Mouse (Mus musculus): ENCODE measurements at regions not wholly inside any gene's neighbourhood (a gene's known extent, or its start where the extent isn't known, plus 50 kb on each side); places are given as distances from the start of the nearest gene placed in this dataset.

DNA sequence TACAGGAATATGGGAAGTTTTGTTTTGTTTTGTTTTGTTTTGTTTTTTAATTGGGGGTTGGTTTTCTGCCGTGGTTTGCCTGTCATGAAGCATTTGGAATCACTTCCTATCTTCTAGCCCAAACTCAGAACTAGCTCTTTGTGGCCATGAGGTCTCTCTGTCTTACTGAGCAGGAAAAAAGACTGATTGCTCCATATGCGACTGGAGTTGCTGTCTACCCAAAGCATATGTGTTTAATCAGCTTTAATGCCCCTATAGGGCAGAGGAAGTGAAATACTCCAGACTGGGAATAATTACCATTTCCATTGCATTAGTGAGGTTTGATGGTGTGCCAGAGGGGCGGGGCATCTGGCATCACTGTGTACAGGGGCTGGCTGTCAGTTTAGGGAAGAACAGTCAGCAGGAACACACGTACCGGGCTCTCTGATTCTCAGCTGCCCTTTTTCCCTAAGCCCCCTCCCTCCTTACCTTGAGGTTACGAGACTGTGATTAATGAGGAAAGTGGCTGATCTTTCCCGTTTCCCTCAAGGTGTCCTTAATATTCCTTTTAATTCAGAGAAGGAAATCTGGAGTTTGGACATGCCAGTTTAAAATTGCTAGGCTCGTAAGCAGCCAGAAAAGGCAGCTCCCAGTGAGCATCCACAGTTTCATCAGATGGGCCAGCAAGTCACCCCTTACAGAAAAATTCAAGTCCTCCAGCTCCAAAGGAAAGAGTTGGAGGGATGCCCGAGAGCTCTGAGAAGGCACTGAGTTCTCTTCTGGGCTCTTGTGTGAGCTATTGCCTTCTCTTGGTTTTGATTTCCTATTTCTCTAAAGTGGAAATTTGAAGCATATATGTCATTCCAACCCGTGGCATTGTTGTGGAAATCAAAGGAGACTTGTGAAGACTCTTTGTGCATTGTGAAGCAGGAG lies 2482.1 kb upstream of the 5930422O12Rik start:
- DNase-seq (ENCODE audit: low spot score in 2 of 2), result no peak

DNA sequence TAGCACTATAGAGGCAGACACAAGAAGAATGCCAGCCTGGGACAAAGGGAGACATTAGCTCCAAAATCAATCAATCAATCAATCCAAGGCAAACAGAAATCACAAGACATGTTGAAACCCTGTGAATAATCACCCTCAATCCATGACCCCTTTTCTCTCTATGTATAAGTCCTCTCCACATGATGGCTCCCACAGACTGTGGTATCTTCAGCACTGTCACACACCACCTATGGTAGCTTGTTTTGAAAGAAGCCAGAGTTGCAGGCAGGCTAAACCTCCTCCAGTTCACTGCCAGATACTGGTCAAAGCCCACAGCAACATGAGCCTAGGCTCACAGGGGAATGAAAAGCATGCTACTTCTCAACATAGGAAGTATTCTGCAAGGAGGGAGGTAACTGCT lies 2475.7 kb upstream of the 5930422O12Rik start:
- no peak for DNase-seq (ENCODE audit: low spot score in 2 of 2)

DNA sequence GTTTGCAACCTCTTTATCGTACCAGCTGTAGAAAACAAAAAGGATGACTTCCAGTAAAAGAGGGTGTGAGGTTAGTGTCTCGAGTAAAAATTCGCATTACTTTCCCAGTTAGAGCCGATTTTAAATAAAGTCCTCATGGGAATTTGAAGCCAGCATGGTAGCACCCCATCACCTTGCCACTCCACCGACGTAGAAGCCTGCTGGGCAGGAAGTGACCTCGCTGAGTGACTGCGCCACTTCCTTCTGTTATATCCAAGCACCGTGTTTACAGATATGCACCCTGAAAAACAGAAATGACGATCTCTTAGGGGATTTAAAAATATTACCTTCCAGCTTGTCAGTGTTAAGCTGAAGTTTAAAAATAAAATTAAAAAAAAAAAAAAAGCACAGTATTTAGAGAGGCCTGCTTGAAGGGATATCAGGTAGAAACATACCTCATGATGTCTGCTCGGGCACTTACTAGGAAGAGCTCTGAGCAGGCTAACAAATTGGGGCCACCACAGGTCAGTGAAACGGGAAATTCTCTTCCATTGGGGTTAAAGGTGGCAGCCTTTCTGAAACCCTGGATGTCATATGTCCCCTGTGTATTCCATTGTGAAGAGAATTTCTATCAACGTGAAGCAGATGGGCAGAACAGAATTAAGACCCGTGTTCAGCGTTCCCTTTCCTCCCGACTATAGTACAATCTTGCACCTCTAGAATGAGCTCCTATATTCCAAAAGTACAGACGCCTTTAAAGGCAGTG lies 2468.9 kb upstream of the 5930422O12Rik start:
- DNase-seq (ENCODE audit: low spot score in 2 of 2), result no peak

DNA sequence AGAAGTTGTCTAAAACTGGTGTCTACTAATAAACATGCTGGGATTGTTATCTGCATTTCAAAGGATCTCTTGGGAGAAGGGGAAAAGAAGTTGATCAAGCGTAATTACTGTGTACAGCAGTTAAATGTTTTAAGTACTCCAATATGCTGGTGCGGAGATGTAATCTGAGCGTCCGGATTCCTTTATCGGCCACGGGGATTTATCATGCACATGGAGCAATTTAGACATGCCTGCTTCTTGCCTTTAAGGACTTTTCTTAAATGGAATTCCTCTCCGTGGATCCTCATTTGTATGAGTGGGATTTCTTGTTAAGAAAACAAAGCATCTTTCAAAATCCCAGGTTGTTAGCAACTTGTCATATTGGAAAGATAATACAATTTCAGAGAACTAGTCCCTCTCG lies 2468.0 kb upstream of the 5930422O12Rik start:
- DNase-seq (ENCODE audit: low spot score in 2 of 2), result no peak

DNA sequence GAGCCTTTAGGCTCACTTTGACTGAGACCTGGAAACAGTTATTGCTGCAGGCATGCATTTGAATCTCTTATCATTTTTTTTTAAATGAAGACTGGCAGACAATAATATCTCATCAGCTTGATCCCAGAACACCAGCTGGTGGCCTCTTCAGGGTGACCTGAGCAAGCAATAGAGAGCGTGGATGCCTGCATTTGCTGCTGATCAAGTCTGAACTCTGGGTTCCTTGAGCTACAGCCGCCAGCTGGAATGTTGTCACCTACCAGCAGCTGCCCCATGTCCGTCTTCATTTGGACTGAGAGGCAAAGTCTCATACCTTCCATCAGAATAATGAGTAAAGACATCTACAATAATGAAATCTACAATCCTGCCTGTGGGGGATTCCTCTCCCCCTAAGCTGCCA lies 2466.3 kb upstream of the 5930422O12Rik start:
- DNase-seq (ENCODE audit: low spot score in 2 of 2), result no peak

GRCm38 (mm10) chr8:30982814-30983213 lies 2445.7 kb upstream of the 5930422O12Rik start:
- DNase-seq (ENCODE audit: low spot score in 2 of 2), result no peak

GRCm38 (mm10) chr8:30988051-30988450 lies 2440.5 kb upstream of the 5930422O12Rik start:
- DNase-seq (ENCODE audit: low spot score in 2 of 2), result no peak

DNA sequence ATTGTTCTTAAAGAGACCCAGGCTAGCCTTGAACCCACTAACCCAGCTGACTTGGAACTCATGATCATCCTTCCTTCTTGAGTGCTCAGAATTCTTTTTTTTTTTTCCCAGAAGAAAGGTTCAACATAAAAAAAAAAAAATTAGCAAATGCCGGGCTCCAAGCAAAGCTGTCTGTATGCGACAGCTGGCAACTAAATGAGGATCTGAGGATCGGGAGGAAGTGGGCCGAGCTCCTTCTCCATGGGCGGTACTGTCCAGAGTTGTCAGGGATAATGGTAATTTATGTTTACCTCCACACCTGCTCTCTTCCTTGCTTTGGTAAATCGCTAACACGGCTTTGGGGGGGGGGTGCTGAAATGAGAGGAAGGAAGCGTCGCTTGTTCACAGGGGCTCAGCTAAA lies 2429.9 kb upstream of the 5930422O12Rik start:
- no peak for DNase-seq (ENCODE audit: low spot score in 2 of 2)

DNA sequence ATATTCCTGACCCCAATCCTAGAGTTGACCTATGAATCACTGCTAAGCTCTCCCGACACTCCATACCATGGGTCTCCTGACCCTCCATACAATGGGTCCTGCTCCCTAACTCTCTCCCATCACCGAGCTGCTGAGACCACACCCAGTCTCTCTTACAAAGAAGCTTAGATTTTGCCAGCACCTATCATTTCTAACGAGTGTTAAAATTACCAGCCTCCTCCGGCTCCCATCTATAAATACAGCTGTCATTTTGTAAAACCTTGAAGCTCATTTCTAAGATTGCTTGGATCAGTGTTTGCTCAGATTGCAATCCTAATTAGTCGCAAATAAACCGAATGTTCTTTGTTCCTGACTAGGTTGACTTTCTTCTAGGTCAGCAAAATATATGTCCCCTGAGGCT lies 2428.4 kb upstream of the 5930422O12Rik start:
- no peak for DNase-seq (ENCODE audit: low spot score in 2 of 2)

GRCm38 (mm10) chr8:31001980-31002730 lies 2426.4 kb upstream of the 5930422O12Rik start:
- no peak for DNase-seq (ENCODE audit: low spot score in 2 of 2)

DNA sequence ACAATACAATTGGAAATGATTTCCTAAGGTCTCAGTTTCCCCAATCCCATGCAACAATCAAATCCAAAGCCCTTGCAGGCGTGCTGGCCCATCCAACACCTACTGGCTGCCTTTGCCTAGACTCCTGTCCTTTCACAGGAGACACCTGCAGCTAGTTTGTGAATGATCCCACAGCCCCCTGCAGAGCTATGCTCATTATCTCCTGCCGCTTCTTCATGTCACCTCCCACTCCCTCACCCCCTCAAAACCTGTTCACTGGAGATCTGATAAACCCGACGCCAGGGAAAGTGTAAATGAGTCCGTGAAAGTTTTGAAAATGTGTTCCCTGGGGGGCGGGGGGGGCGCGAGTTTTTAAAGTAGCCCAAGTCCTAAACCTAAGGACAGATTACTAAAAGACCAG lies 2420.2 kb upstream of the 5930422O12Rik start:
- DNase-seq (ENCODE audit: low spot score in 2 of 2), result no peak

GRCm38 (mm10) chr8:31012068-31012467 lies 2416.4 kb upstream of the 5930422O12Rik start:
- DNase-seq (ENCODE audit: low spot score in 2 of 2), result no peak

DNA sequence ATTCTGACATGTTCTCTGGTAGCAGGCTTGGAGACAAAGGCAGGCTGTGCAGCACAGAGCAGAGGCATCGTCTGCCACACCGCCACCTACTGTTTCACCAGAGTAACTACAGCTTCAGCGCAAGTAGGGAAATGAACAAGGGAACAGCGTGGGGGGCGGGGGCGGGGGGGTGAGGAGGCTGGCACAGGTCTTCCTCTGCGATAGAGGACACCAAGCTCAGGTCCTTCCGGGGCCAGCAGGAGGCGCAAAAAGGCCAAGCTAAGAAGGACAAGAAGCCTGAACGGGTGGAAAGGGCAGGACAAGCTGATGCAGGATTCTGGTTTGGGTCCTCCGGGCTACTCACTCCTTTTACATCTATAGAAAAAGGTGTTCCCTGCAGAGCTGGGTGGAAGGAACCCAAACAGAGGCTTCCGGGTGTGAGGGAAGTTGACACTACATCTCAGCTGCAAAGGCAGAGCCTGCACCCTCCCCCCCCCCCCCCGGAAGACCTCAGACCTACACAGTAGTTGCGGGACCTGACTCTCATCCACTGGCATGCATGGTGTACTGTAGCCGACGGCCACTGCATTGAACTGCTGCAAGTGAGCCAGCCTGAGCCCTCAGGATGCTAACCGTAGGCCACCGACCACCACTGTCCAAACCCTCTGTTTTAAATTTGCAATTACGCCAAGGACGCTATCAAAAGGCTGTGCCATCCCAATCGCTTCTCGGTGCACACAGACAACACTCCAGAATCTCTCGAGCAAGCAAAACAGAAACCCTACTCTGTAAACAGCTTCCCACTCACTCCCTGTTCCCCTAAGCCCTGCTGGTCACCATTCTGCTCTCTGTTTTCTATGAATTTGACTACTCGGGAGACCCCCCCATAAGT lies 2396.6 kb upstream of the 5930422O12Rik start:
- peak in 1 of 2 experiments; percentile 26 for DNase-seq (ENCODE audit: low spot score in 2 of 2)

DNA sequence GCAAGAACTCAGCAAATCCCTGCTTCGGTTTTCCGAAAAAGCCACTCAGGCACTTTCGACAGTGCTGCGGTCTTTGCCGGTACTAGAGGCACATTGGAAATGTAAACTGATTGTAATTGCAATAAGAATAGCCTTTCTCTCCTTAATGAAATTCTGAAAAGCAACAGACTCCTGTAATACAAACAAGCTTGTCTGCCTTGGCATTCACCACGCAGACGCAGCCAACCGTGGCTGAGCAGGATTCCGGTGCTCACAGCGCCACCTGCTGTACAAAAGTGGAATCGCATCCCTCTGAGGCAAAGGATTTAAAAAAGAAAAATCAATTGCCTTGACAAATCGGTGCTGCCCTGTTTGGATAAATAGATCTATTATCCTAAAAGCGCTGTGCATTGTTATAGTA lies 2395.2 kb upstream of the 5930422O12Rik start:
- peak; percentile 55 to 67 for DNase-seq (ENCODE audit: low spot score in 2 of 2)

DNA sequence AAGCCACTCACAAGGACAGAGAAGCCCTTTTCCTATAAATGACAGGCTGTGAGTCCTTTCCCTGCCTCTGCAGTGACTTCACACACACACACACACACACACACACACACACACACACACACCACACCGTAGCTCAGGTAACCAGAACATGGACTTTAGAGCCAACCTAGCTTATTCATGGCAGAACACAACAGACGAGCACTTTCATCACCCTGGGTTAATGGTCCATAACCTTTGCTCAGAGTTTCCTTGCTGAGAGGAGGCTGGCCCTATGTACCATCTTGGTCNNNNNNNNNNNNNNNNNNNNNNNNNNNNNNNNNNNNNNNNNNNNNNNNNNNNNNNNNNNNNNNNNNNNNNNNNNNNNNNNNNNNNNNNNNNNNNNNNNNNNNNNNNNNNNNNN lies 2391.6 kb upstream of the 5930422O12Rik start:
- no peak for DNase-seq (ENCODE audit: low spot score in 2 of 2)

Data from adrenal gland, postnatal 4 days (tissue).